Mouse (Mus musculus): ENCODE measurements around the gene Fjx1.

The Fjx1 gene

GRCm38 (mm10) chr2:102416149-102416743 lies 36.1 kb downstream of the Fjx1 start:
- no peak for DNase-seq

- DNase-seq = no peak
Observed at GRCm38 (mm10) chr2:102412738-102413137, 39.6 kb downstream of the Fjx1 start.

- DNase-seq = no peak
Observed at GRCm38 (mm10) chr2:102410615-102411014, 41.7 kb downstream of the Fjx1 start.

- DNase-seq = no peak
Observed at GRCm38 (mm10) chr2:102409741-102410140, 42.6 kb downstream of the Fjx1 start.

GRCm38 (mm10) chr2:102407363-102408184 lies 44.7 kb downstream of the Fjx1 start, which contains the start of gene Trim44:
Trim44 (minus strand) TSS chr2:102407828.
- DNase-seq = peak in 1 of 2 experiments; percentile 41

- DNase-seq = no peak
Observed at GRCm38 (mm10) chr2:102406324-102407304, 45.7 kb downstream of the Fjx1 start.

- no peak for DNase-seq
Observed at GRCm38 (mm10) chr2:102403982-102404381, 48.3 kb downstream of the Fjx1 start.

GRCm38 (mm10) chr2:102403306-102403705 lies 49.0 kb downstream of the Fjx1 start:
- no peak for DNase-seq

- DNase-seq = no peak
Observed at GRCm38 (mm10) chr2:102401352-102401692, 51.0 kb downstream of the Fjx1 start.

- peak; percentile 86 to 95 for DNase-seq
Observed at GRCm38 (mm10) chr2:102400605-102401351, 51.5 kb downstream of the Fjx1 start.

GRCm38 (mm10) chr2:102399864-102400604 lies 52.3 kb downstream of the Fjx1 start:
- DNase-seq = no peak

All from kidney, postnatal 25 days (tissue).